Mouse (Mus musculus) ovary, postnatal 10 days (tissue): ENCODE data around the gene Enho.

Source experiments
- DNase-seq: peaks from one replicate; pipeline ENCODE4 v3.0.0; 2022; ENCODE audit warnings: low spot score

Enho gene

GRCm38 (mm10) chr4:41663614-41664013 lies 23.5 kb upstream of the Enho start:
- no peak for DNase-seq

DNA sequence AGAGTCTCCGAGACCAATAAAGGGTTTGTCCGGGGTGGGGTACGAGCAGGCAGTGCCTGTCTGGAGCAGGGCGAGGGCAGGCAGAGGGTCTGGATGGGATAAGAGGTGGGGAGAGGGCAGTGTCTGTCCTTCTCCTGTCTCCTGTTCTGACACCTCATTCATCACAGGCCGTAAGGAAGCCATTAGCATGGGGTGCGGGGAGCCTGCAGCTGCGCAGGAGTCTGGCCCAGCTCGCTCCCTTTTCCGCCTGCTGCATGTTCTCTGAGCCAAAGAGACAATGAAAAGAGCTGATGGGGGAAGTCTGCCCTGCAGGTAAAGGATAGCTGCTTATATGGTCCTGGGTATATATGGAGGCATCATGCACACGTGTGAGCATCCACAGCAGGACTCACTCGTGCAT lies 22.6 kb upstream of the Enho start:
- DNase-seq, result no peak

- DNase-seq, result no peak
These were observed 20.8 kb upstream of the Enho start for GRCm38 (mm10) chr4:41660851-41661430.

DNA sequence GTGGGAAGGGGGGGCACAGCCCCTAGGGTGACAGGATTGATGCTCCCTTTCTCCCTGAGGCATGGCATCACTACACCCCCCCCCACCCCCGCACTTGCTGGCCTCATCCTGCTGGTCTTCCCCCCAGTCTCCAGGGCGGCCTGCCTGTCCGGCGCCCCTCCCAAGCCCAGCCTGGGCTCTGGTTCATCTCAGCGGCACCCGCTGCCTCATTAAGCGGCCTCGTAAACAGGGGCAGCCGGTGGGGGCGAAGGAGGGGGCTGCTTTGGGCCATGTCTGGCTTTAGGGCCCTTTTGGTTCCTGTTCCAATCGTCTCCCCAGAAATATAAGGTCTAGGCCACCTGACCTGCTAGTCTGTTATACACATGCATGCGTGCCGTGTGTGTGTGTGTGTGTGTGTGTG lies 19.4 kb upstream of the Enho start:
- DNase-seq, result no peak

GRCm38 (mm10) chr4:41658566-41659384 lies 18.7 kb upstream of the Enho start:
- DNase-seq, result no peak

DNA sequence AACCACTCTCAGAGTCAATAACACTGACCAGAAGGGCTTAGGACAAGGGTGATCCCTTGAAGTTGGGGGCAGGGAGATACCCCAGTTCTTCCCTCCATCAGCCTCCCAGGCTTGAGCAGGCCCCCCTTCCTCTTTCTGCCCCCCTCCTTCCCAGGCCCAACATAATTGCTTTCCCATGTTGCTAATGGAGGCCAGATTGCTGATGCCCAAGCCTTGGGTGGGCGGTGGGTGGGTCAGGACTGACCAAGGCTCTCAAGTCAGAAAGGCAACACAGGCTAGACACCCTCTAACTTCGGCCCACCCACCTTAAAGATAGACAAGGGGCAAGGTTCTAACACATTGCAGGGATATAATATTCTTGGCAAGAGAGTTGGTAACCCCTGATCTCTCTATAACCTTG lies 15.4 kb upstream of the Enho start:
- no peak for DNase-seq

DNA sequence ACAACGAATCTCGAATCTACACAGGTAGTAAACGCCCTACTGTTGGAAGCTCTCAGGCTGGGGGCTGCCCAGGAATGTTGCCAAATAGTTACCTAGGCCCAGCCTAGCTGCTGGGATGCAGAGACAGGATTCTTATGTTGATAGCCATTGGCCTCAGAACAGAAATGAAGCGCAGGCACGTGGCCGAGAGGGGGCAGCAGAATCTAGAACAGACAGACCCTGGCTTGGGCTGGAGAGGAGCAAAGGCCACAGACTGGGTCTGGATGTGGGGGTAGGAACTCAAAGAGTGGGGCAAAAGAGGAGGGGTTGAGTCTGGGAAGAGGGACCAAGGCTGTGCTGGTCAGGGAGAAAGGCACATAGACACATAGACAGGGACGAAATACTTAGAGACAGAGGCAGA lies 14.1 kb upstream of the Enho start:
- DNase-seq, result peak; percentile 48

GRCm38 (mm10) chr4:41653730-41654129 lies 13.6 kb upstream of the Enho start:
- DNase-seq, result no peak

DNA sequence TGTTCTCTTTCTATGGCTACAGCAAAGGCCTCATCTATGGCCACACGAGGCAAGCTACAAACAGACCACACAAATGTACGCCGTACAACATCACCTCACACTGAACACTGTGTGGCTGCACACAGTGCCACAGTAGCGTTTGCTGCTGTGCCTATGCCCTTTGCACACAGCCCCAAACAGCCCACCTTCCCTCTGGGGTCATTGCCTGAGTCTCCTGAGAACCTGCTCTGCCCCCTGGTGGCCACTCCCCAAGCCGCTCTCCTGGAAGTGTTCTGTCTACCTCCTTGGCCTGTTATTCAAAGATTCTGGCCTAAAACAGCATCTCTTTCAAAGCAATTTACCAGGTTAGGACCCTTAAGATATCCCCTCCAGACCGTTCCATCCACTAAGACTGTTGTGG lies 13.2 kb upstream of the Enho start:
- no peak for DNase-seq

- no peak for DNase-seq
These were observed 8.5 kb upstream of the Enho start for GRCm38 (mm10) chr4:41648627-41649026.

- DNase-seq, result no peak
These were observed 8.0 kb upstream of the Enho start for GRCm38 (mm10) chr4:41648157-41648556.

DNA sequence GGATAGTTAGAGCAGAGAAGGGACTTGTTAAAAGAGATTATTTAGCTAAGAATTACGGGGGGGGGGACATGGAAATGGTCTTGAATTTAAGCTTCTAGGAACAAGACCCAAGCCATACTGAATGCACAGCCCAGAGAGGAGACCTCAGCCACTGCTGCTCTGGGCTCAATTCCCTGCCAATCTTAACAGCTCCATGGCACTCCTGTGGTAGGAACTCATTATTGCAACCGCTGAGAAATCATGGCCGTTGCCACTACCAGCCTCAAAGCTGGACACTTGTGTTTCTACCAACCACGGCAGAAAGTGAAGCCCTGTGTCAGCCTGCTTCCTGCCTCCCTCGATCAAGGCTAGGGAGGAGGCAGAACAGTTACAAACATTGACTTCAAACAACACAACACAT lies 5.4 kb upstream of the Enho start:
- no peak for DNase-seq

- DNase-seq, result no peak
These were observed 1.2 kb upstream of the Enho start for GRCm38 (mm10) chr4:41641199-41641822.

DNA sequence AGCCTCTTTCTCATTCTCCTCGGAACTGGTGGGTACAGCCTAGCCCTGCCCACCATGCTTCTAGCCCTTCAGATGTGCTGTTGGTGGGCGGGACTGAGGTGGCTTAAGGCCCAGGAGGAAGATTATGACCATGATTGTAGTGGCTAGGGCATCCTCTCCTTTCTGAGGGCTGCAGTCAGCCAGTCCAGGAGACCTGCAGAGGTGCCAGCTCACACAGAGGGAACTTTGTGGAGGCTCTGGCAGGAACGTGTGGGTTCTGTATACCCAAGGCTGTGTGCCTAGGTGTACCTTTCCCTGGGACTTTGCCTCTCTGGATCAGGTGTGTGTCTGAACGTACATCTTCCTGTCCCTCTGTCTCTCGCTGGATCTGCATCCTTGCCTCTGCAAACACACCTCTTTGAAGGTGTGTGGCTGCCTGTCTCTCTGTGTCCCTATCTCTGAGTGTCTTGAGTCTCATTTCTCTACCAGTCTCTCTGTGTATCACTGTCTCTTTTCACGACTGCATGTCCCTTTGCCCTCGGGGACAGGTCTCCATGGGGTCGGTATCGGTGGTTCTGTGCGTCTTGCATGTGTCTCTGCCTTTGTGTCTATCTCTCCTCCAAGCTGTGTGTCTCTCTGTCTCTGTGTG lies 796 bp downstream of the Enho start:
- no peak for DNase-seq

DNA sequence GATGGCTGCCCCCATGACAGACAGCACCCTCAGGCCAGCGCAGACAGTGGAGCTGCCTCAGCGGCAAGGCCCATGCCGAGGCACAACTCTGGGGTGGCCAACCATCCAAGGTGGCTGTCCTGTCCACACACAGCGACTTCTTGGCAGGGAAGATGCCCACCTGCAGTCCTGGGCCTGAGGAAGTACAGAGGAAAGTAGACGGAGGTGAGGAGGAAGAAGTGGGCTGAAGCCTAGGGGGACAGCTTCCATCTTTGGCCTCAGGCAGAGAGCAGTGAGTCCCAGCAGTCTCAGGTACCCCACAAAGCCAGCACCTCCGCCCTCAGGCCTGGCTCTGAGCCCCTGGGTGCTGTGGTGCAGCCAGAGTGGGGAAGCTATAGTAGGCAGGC lies 1.3 kb downstream of the Enho start:
- no peak for DNase-seq

DNA sequence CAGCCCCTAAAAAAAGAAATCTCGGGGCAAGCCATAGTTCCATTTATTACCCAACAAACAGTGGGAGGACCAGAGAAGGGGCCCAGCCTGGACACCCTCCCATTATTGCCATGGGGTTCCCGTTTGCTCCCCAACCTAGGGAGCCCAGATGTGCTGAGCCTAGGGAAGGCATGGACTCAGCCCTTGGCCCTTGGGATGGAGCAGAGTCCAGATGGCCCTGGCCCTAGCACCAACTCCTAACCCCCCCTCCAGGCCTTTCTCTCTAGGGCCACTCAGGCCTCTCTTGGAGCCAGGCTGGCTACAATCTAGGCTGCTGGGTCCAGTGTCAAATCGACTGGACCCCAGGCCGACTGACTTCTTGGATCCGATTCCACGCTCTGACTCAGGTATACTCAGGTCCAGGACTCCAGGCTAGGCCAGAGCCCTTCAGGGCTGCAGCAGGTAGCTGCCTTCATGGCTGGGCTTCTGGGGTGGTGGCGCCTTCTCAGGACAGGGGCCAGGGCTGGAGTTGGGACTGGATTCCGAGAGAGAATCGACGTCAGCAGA lies 1.9 kb downstream of the Enho start:
- DNase-seq, result no peak

DNA sequence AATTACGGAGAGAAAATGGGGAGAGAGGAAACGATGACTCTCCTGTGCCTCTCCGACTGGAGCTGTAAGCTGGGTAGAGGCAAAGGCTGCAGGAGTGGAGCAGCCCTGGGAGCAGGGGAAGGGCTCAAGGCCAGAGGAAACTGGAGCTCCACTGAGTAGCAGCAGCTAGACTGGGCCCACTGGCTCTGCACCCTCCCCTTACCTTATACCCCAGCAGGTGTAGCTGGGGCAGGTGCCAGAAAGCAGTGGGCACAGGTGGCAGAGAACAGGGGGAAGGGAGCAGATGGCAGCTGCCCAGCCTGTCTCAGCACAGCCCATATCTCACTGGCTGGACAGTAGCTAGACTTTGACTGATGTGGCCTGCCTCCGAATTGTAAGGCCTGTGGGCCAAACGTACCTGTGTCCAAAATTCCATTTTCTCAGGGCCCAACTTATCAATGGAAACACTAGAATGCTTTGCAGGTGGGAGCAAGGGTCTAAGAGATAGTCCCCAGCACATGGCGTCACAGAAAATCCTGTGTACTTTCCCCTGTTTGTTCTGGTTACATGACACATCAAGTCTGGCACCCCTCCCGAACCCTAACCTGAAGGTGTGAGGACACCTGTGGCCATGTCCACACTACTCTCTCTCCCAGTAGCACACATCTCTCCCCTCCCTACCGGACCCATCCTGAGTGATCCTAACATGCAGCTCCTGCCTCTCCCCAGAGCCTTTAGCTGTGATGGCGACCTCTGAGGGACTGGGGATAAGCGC lies 3.1 kb downstream of the Enho start:
- DNase-seq, result no peak

- DNase-seq, result no peak
These were observed 3.8 kb downstream of the Enho start for GRCm38 (mm10) chr4:41636366-41636765.

DNA sequence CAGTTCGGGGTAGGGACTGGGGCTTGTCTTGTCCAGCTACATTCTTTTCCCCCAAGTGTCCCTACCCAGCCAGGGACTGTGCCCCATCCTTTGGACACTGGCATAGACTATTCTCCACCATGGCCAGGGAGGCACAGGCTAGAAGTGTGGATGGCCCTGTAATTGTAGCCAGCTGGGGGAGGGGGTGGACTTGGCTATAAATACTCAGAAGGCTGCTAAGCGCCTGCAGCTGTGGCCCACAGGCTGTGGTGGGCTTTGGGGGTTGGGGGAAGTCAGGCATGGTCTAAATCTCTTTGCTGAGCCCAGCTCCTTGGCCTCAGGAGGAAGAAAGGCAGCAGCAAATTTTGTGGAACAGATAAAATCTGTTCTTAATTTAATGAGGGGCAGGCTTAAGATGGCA lies 4.2 kb downstream of the Enho start:
- DNase-seq, result no peak

- no peak for DNase-seq
These were observed 4.9 kb downstream of the Enho start for GRCm38 (mm10) chr4:41635224-41635623.

GRCm38 (mm10) chr4:41634631-41635030 lies 5.5 kb downstream of the Enho start:
- no peak for DNase-seq

- no peak for DNase-seq
These were observed 7.1 kb downstream of the Enho start for GRCm38 (mm10) chr4:41633001-41633400.
